Mouse (Mus musculus) B cell, adult 2 months (primary cell): ENCODE data around the gene Uhrf1bp1.

Experiments used
- DNase-seq, 2 experiments: peaks; one replicate each; pipeline ENCODE4 v3.0.0; 2022

Uhrf1bp1 gene

DNA sequence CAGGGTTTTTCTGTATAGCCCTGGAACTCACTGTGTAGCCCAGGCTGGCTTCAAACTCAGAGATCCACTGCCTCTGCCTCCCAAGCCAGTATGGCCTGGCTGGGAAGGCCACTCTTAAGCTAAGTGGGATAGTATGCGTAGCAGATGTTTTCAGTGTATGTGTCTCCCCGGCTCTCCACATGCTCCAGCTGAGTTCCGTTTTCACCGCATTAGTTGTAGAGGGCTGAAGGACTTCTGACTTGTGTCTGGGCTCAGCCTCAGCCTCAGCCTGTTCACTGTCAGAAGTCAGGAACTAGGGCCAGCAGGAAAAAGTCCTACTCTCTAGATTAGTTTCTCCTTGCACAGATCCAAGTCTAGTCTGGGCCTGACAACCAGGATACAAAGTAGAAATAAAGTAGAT lies 60.1 kb downstream of the Uhrf1bp1 start:
- DNase-seq, result no peak

DNA sequence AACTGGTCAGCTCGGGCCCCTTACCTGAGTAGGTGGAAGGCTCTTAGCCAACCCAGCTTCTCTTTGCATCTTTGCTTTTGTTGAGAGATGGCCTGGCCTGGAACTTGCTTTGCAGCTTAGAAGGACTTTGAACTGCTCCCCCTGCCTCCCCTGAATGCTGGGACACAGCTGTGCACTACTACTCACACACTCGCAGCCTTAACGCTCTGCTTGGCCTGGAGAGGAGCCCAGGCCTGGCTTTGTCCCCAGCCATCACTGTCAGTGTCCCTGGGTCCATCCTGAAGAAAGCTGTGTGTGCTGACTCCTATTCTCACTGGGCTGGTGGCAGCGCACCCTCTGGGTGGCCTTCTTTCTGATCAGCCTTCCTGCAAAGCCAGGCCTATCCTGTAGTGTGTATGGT lies 64.4 kb downstream of the Uhrf1bp1 start:
- no peak for DNase-seq

DNA sequence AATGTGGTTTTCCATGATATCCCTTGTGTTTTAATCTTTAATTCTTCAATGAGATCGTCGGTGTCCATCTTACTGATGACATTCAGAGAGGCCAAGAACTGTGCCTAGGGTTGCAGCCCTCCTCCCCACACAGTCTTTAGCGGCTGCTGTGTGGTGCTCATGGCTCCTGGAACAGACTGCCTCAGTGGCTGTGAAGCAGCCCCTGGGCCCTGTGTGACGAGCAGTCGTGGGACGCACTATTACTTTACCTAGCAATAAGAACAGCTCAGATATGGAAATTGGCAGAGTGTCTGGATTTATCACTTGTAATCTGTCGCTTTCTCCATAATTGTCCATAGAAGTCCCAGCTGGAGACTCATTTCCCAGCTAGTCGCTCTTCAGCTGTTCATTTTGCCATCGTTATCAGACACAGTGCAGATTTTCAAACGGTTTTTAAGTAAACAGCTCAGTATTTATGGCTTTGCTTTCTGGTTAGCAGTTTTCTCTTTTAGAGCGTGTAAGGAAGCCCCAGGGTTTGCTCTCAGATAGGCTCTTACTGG lies 66.0 kb downstream of the Uhrf1bp1 start:
- no peak for DNase-seq

DNA sequence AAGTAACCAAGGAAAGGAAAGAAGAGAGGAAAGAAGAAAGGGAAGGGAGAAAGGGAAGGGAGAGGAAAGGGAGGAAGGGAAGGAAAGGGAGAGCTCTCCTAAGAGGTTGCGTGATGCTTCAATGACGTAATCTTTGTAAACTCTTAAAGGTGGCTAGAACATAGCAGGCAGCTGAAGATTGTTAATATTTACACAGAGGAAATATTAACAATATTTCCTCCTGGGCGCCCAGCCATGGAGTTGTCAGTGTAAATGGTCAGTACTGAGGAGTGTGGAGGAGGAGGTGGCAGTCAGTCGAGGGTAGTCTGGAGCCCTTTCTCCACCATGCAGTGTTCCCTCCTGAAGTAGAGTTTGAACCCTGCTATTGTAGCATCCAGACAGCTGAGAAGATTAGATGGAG lies 68.8 kb downstream of the Uhrf1bp1 start:
- DNase-seq, result no peak

- no peak for DNase-seq
Observed at GRCm38 (mm10) chr17:27925504-27925903, 69.3 kb downstream of the Uhrf1bp1 start.

GRCm38 (mm10) chr17:27930291-27930690 lies 74.0 kb downstream of the Uhrf1bp1 start:
- no peak for DNase-seq

DNA sequence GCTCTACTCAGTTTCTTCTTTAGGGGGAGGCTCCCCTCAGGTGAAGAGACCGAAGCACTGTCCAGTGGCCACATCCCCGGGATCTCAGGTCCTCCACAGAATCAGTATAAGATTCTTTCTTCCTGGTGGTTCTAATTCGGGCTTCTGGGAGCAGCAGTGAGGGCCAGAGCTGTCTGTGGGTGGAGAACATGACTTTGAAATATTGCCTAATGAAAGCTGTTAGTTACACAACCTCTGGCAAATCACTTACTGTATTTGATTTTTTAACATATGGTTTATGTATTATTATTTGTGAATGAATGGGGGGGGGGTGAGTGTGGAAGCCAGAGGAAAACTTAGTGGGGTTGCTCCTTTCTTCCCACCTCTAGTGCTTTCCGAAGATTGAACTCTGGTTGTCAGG lies 75.6 kb downstream of the Uhrf1bp1 start:
- DNase-seq, result no peak

DNA sequence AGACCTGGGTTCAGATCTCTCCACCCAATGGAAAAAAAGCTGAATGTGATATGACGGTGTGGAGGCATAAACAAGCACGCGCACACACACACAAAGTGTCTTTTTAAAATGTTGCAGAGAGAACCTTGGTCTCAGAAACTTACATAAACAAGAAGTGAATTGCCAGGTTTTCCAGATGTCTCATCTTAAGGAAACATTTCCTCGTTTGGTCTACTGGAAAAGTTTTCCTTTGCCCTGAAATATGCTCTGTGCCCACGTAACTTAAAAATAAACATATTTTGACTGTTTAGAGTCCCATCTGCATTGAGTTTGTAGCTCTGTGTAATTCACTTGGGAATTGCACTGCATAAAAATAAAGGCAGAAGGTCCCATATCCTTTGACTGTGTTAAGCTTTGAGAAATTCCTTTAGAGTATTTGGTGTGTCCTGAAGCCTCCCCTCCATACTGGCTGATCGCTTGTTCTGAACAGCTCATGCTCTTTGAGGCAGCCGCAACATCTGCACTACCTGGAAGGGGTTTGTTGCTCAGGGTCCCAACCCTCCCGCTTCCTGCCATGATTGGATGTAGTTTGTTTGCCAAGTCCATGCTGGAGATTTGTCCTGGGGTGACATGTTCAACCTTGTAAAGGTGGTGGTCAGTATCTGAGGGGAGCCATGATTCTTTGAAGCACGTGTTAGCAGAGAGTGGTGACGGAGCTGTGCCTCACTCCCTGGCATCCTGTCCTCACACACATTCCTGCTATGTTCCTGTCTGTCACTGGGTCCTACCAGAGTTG lies 78.1 kb downstream of the Uhrf1bp1 start:
- DNase-seq, result no peak

GRCm38 (mm10) chr17:27935091-27935490 lies 78.8 kb downstream of the Uhrf1bp1 start:
- DNase-seq, result no peak

DNA sequence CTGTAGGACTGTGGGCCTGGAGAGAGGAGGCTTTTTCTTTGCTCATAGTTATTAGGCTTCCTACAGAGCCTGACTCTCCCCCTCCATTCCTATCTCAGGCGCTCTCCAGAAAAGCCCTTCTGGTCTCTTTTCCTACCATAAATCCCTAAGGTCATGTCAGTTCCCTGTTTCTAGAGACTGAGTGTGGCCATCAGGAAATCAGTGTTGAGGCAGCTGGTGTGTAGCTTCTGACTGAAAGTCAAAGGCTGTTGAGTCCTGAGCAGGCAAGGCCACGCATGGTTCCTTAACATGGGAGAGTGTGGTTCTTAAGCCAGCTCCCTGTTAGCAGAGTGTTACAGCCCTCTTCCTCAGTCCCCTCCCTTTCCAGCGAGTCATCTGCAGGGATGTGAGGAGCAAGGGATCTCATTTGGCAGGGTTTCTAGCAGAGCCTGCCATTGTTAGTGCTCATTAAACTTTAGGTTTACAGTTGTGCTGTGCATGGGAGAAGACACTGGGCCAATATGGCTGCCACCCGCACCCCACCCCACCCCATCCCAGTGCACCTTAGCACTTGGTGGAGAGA lies 80.9 kb downstream of the Uhrf1bp1 start:
- DNase-seq, result no peak

GRCm38 (mm10) chr17:27938121-27938754 lies 82.0 kb downstream of the Uhrf1bp1 start:
- no peak for DNase-seq

- no peak for DNase-seq
Observed at GRCm38 (mm10) chr17:27939028-27939427, 82.8 kb downstream of the Uhrf1bp1 start.

GRCm38 (mm10) chr17:27940352-27940751 lies 84.1 kb downstream of the Uhrf1bp1 start:
- no peak for DNase-seq

- DNase-seq, result no peak
Observed at GRCm38 (mm10) chr17:27941178-27941577, 84.9 kb downstream of the Uhrf1bp1 start.

DNA sequence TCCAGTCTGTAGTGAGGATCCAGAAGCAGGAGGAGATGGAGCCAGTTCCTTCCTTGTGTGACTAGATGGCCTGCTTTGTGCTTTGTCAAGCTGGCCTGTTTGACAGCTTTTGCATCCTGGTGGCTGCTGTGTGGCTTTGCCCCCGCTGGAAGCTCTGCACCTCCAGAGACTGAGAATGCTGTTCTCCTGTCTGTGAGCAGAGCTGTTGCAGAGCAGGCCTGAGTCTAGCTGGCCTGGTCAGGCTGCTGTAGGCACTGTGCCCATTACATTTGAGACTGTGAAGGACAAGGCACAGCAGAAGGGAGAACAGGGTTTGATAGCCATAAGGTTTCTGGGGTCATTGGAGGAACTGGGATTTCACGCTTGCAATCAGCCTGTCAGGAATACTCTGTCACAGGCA lies 85.5 kb downstream of the Uhrf1bp1 start:
- no peak for DNase-seq

- no peak for DNase-seq
Observed at GRCm38 (mm10) chr17:27942131-27942530, 85.9 kb downstream of the Uhrf1bp1 start.

DNA sequence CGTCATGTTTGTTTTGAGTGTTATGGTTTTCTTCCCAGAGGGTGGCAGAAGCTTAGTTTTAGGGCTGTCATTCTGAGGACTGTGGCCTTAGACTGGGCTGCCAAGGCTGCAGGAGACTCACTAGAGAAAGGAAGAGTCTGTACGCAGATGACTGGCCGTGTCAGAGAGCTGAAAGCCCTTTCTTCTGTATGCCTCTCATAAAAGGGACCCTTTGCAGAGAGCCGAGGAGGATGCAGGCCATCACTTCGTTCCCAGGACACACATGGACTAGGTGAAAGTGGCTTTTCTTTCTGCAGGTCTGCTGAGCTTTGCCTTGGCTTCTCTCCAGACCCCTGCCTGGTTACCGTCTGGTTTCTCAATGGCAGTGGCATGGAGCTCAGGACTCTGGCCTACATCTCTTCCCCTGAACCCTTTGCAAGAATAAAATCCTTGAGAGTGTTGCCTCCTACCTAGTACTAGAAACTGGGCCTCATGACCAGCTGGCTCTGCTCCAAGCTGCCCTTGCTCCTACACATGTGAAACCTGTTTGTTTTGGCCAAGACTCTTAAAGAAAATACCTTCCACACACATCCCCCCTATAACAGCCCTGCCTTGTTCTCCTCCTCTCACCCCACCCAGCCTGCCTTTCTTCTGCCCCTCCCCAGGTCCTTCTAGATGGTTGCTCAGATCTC lies 89.4 kb downstream of the Uhrf1bp1 start:
- DNase-seq, result no peak

- DNase-seq, result no peak
Observed at GRCm38 (mm10) chr17:27946371-27946770, 90.1 kb downstream of the Uhrf1bp1 start.

DNA sequence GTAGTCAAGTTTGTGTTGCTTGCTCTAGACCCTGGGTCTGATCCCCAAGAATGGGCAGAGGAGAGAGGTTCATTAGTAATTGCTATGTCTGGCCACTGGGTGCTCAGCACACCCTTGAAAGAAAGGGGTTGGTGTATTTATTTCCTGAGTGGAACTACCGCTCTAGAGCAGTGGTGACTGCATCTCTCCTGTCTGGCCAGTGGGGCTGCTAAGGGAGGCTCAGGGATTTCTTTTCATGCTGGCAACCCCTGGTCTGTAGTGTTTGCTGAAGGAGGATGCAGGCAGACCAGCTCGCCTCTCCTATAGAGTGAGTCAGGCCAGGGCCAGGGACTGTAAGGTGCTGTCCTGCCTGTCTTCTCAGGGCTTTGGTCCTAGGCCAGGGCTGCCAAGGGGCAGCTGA lies 90.9 kb downstream of the Uhrf1bp1 start:
- DNase-seq, result no peak
